Mouse (Mus musculus) kidney, adult 2 months (tissue): ENCODE measurements at regions not wholly inside any gene's neighbourhood (a gene's known extent, or its start where the extent isn't known, plus 50 kb on each side); places are given as distances from the start of the nearest gene placed in this dataset.

Source experiments
- CTCF ChIP-seq: fragments of 200-500 bp; conservative IDR thresholded peaks from 2 replicates; pipeline ENCODE4 v1.5.1; 2011; ENCODE audit warnings: low read depth, mild to moderate bottlenecking, control low read depth, low read length, moderate library complexity, mixed read lengths; ENCODE audit not compliant: insufficient read depth, insufficient read length
- POLR2A ChIP-seq: fragments of 200-500 bp; IDR thresholded peaks from one replicate; pipeline ENCODE4 v1.6.1; 2011; ENCODE audit warnings: low read depth, low read length, control low read depth

DNA sequence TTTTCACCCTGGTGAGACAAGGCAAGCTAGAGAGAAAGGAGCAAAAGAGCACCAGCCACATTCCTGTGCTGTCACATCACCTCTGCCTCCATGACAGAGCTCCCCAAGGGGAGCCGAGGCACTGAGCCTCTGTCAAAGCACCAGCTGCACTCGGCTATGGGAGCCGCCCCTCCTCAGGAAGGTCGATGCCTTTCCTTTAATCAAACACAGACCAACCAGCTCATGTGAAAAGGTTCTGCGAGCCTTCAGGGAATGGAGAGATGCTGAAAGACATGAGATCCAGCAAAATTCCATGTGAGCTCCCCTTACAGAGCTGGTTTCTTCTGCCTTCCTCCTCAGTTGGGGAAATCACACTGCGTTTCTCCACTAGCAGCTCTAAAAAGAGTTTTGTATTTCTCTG lies 159.8 kb upstream of the Tapt1 start:
- TF ChIP-seq CTCF (no peak), POLR2A (no peak)
